Mouse (Mus musculus): ENCODE measurements around the gene Stc2. TPM values are rescaled to one million over a fixed set of nuclear protein-coding genes. Genes with fewer than 3 reads are reported as not detected.

The Stc2 gene
- total RNA-seq, 2 experiments from 2014 or later: 5.1 to 5.3 TPM

DNA sequence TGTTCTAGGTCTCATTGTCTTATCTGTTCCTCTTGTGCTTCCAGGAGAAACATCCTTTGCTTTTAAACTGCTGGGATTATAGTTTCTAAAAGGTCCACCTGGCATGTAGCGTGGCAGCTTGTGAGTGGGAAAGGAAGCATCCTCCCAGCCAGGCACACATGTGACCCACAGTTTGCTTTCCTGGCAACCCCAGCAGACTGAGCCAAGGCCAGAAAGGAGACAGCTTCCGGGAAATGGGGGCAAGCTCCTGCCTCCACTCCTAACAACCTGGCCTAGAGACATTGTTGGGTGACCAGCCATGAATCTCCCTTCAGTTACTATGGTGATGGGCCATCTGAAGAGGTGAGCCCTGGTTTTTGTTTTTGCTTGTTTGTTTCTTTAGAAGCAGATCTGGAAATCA lies 3.9 kb downstream of the Stc2 start:
- DNase-seq: peak in 1 of 2 experiments; percentile 15

DNA sequence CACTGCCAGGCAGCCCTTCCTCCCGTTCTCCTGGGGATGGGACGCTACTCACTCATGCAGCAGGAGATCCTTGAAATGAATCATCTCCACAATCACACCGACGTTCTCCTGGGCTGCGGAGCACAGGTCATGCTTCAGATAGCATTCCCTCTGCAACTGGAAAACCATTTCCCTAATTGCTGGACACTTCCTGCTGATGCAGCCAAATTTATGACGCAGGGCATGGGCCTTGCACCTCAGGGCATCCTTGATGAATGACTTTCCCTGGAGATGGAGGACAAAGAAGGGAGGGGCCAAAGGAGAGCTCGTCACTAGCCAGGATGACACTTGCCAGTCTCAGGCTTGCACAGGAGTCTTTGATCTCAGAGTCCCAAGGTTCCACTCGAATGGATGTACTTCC lies 4.6 kb downstream of the Stc2 start:
- DNase-seq: no peak

DNA sequence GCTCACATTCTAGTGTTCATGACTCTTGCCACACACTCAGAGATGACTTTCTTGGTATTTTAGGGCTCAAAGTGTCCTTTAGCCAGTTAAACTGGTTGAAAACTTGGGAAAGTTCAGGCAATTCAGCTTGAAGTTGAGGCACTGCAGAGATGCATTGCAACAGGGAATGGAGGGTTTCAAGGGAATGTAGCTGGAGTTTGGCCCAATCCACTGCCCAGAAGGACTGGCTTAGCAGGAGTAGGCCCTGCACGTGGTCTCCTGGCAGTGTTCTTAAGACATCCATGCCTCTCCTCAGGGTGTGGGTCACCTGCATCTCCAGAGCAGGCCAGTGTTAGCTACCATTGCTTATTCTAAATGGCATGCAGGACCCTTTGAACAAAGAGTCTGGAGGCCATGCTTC lies 7.0 kb downstream of the Stc2 start:
- no peak for DNase-seq

DNA sequence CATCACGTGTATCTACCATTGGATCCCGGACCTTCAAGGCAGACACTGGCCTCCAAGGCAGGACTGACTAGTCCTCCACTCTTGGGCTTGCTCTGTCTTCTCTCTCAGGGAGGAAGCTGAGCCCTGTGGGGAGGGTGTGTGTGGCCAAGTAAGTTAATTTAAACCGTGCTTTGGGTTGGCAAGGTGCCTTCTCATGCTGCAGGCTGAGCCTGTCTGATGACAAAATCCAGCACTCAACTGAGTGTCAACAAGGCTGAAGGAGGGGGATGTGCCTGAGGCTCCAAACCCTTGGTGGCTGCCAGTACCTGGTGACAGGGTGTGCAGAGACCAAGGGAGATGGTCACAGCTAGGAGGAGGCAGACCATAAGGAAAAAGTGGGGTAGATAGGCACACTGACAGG lies 7.5 kb downstream of the Stc2 start:
- DNase-seq: no peak

DNA sequence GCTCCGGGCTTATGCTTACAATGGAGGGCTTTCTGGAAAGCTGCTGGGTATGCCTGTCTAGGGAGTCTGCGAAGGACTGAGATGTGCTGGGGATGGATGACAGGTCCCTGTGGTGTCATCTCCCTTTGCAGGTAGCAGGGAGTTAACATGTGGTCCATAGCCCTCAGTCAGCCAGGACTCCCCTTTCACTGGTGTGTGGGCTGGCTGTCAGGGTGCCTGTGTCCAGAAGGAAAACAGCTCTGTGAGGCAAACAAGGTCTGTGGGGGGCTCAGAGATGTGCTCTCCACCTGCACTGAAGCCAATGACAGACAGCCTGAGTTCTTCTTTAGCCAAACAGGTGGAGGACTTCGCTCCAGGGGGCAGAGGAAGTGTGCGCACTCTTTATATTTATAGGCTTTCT lies 8.8 kb downstream of the Stc2 start:
- DNase-seq: no peak

DNA sequence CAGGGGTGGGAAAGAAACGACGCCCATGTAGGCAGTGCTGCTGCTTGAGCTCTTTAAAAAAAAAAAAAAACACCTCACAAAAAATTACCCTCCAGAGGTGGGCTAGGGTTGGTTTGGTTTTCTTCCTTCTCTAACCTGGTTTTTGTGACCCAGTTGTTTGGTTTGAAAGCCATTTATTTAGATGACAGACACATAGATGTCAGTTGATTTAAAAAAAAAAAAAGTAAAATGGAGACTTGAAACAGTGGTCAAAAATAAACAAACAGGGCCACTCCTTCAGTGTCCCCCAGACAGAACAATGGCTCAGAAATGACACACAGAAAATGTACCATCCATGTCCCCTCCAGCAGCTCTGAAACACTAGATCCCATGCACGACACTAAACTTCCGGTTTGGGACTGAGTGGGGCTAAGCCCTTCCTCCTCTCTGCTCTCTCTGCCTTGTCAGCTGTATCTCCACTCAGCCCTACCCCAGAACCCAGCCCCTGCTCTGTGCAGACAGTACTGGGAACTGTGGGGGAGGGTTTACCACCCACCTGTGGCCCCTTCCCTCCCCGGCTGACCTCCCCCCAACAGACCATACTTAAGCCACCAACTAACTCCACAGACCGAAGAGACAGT lies 10.5 kb downstream of the Stc2 start:
- DNase-seq: no peak

DNA sequence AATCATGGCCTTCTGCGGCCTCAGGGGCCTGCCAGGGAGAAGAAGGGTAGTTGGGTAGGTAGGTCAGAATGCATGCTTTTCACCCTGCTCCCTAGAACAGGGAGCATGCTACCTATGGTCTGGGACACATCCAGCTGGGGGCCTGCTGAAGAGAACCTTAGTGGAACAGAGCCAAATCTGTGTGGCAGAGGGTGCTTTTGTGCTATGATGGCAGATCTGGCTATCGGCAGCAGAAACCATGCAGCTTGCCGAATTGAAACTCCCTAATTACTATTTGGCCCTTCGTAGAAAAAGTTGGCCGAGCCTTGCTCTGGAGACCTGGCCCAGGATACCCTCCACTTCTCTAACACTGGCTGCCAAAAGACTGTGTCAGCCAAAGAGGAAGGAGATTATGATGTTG lies 11.4 kb downstream of the Stc2 start:
- no peak for DNase-seq

DNA sequence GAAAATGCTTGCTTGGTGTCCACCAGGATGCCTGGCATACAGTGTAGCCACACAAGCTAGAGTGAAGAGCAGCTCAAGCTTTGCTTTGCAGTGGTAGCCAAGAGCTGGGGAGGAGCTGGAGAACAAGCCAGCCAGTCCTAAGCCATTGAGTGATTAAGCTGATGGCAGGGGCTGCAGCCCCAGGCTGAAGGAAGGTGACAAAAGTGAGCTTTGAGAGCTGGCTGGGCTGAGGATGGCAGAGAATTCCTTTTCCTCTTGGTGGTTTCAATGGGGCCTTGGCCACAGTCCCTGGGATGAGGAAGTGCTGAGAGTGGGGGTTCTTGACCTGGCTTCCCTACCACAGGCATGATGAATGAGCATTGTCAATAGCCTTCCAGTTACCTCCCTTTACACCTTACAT lies 13.0 kb downstream of the Stc2 start:
- no peak for DNase-seq

DNA sequence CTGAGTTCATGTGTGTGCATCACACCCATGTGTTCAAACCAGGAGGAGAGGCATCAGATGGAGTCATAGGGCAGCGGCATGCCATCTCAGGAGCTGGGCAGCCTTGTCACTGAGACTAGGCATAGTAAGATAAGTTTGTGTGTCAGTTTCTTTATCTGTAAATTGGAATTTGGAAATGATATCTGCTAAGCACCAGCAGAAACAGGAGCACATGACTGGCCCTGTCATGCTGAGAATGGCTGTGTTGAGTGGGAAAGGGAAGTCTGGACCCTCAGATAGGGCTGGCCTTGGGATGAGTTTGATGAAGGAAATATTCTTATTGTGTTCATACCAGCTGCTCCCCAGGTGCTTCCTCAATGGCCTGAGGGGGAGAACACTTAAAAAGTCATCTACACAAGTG lies 14.1 kb downstream of the Stc2 start:
- DNase-seq: no peak

DNA sequence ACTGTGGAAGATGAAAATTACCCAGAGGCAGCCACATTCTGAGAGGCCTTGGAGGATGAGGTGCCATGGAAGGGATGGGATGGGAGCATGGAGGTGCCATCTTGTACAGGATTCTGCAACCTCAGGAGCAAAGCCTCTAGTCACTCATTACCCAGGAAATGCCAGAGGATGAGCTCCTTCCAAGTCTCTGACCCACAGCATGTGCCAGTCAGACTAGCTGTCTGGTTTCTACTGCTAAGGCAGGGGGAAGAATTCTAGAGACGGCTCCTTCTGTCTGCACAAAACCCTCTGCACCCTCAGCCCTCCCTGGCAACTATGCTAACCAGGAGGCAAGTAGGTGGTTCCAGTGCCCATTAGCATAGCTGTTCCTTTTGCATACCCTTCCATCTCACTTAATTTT lies 15.4 kb downstream of the Stc2 start:
- no peak for DNase-seq

Other genes starting within 250 kb of the Stc2 start
- gene Gm17332, start 187.6 kb downstream of the Stc2 start, total RNA-seq (2021): not detected

Measured in layer of hippocampus, postnatal 36 days (tissue).